Mouse (Mus musculus) small intestine, adult 2 months (tissue): ENCODE data around the gene Cep89.

Experiments used
- CTCF ChIP-seq: fragments of 200-500 bp; IDR thresholded peaks from 2 replicates; pipeline ENCODE4 v1.5.1; 2012; ENCODE audit warnings: low read depth, mild to moderate bottlenecking, control low read depth, inconsistent platforms, low read length, moderate library complexity, mixed read lengths; ENCODE audit not compliant: insufficient replicate concordance, insufficient read length; ENCODE audit errors: extremely low read depth
- POLR2A ChIP-seq: fragments of 200-500 bp; IDR thresholded peaks from 2 replicates; pipeline ENCODE4 v1.6.1; 2012; ENCODE audit warnings: low read depth, mild to moderate bottlenecking, control low read depth, inconsistent platforms, low read length, moderate library complexity

GRCm38 (mm10) chr7:35355303-35355872 is 41.4 kb upstream of the Cep89 start:
- TF ChIP-seq CTCF (no peak), POLR2A (no peak)
